Mouse (Mus musculus) right cerebral cortex, adult 18-20 months (tissue): ENCODE measurements around the gene Cryga.

Source experiments
- DNase-seq: peaks from one replicate; pipeline ENCODE4 v3.0.0; 2022; ENCODE audit warnings: mixed read lengths

Gene Cryga

DNA sequence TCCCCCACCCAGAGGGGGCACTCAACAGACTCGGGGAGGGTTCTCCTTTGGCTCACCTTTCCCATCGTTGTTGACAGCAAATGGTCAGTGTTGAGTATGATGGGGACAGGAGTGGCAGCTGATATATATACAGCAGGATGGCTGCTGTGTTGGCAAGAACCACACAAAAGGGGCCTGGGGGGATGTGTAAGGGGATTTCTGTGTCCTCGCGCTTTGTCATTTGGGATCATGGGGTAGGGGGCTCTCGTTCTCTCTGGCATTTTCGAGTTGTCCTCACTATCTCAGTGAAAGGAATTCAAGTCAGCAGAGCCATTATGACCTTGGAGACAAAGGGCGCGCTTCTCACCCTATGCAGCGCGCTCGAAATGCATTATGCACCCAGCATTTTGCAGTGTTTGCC is at the start of gene Cryga:
TSS of gene Cryga (minus strand) at position 101 of the 400 bp plus-strand sequence.
- no peak for DNase-seq

DNA sequence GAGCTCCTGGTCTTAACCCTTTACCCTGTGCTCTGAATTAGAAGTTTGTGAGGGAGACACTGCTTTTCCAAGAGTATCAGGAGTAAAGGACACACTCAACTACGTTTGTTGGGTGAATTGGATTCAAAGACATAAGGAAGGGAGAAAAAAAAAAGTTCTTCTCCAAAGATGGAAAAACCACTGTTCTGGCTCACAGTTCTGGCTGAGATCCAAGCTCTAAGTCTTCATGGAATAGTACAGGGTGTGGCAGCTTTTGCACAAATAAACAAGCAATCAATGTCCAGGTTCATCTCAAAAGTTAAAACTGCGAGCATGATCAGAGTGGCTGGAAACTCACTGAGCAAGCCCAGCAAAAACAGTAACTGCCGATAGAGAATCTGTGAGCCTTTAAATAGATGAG is 44.8 kb upstream of the Cryga start:
- no peak for DNase-seq

DNA sequence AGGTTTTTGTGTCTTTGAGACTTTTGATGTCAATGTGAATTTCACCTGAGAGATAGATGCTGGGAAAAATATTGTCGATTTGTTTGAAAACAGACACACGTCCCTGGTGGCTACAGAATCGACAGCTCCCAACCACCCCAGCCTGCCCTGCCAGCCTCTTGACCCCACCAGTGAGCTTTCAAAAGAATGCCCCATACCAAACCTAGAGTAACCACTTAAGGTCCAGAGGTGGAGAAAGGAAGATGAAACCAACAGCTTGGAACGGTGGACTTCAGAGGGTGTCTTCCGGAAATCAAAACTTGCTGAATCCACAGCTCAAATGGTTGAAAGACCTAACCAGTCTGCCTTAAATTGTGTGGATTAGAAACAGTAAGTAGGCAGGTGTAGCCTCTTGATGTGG is 44.2 kb upstream of the Cryga start:
- no peak for DNase-seq

DNA sequence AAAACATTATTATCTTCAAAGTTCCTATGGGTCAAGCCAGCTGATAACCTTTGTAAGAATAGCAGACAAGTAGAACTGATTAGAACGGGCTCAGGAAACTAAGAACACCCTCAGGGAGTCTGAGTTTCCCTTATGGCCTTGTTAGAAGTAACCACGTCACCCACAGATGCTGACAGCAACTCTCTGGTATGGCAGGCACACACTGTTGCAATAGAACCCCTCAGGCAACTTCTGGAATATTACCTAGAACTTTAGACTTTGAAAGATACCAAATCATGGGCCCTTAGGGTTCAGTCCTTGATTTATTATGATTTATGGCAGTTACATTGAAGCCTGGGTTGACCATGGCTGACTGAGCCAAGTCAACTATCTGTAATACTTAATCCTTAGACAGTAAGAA is 43.4 kb upstream of the Cryga start:
- no peak for DNase-seq

DNA sequence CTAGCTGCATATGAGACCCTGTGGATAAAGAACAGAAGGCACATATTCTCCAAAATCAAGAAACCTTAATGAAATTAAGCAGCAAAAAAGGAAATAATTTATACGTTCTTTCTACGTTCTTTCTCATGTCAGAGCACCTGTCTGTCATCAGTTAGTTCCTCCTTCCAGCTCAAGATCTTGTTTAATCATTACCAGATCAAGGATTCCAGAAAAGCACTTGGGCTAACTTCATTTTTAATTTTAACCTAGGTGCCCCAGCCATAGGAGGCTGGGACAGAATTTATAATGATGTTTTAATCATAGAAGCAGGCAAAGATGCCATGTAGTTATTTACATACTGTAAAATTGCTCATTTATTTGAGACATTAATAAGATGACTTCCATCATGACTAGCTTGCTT is 41.6 kb upstream of the Cryga start:
- DNase-seq: no peak

DNA sequence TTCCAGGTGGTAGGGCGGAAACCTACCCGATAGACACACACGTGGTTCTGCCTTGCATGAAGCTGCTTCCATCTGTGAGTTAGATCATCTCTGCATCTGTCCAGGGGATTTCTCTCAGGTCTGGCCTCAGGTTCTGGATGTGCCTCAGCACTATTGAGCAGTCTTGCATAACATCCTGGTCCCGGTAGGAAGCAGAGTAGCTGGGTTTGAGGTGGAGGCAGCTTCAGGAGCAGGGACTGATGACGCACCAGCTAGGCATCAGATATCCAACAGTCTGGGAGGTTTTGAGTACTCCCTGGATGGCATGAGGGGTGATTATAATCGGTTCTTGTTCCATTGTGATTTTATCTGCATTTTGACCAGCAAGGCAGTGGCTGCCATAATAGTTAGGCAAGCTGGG is 34.4 kb upstream of the Cryga start:
- no peak for DNase-seq

DNA sequence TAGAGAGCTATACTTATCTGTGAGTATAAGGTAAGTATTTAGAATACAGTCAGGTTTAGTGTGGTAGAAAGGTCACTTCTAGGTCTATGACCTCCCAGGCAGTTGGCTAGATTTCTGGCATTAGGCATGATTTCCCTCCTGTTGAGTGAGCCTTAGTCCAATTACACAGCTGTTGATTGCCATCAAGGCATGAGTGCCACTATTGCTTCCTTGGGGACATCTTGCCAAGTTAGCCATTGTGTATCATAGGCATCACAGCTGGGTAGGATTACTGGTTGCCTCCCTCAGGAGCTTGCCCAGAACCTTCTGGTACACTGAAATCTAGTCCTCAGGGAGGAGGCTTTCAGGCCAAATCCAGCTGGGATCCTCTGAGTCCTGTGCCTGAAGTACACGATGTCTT is 29.7 kb upstream of the Cryga start:
- DNase-seq: no peak

DNA sequence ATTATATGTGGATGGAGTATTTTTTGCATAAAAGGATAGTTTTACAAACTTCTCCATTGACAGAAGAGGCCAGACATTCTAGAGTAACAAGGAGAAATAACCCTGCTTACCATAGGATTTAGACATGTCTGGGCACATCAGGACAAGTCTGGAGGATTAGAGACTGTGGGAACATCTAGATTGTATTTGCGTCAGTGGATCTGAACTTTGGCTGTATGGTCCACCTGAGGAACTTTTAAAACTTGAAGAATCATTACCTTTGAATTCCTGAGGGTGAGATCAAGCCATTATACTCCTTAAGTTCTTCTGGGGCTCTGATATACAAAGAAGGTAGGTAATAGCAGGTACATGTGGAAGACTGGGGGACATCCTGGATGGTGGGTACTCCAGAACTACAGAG is 28.5 kb upstream of the Cryga start:
- no peak for DNase-seq

DNA sequence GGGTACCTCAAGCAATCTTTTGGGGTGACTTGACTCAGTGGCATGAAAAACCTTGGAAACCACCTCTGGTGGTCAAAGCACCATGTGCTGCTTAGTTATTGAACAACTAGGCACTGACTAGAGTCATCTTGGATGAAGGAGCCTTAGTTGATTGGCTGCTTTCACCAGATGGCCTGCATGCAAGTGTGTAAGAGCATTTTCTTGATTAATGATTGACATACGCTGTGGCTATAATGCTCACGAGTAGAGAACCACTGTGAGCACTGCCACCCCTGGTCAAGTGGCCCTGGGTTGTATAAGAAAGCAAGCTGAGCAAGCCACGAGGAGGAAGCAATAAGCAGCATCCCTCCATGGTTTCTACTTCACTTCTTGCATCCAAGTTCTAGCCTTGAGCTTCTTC is 27.1 kb upstream of the Cryga start:
- no peak for DNase-seq

DNA sequence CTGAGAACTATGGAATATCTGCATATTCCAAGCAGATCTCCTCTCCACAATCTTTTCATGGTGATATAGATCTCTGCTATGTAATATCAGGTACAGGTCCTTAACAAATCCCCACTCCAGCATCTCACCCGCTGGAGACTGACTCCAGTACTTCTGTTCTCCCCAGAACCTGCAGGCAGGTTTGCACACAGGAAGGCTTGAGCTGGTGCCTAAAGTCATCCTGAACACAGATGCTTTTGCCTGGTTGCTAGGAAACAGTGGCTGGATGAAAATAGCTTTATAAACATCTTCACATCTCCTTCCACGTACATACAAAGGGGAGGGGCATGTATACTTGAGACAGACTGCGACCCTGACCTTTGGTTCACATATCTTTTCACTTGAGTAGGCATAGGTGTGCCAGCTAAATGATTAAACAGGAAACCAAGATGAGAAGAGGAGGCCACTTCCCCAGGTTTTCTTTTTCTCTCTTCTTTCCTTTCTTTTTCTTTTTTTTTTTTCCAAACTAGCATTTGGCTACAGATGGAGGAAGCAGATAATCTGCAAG is 26.5 kb upstream of the Cryga start:
- peak; percentile 10 for DNase-seq

DNA sequence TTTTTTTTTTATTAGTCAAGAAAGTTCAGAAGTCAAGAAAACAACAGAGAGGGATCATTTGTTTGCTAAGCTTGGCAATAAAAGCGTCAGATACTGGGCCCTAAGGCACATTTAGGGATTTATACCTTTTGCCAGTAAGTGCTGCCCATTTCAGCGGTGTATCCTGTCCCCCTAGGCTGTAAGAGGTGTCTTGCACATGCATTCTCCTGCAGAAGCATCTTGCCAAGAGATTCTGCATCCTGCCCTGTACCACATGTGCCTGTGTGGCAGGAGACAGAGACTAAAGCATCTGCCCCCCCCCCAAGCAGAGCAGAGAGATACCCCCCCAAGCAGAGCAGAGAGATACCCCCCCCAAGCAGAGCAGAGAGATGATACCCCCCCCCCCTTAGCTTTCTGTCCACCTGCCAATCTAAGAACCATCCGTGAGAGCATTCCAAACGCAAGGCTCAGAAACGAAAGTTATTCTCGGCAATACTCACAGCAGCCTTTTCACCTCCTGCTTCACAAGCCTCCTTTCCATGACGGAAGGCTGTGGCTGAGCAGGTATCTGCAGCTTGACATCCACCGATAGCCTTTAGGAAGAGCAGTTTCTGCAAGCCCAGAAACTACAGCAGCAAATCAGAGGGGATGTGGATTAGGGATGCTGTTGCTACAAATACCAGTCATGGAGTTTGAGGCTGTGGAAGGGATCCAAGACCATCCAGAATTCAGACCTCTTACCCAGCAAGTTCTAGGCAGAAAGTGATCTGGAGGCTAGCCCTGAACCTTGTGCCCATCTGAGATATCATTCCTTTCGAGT is 19.6 kb upstream of the Cryga start, which contains the start of gene D630023F18Rik:
TSS of gene D630023F18Rik (minus strand) at position 641 of the 799 bp plus-strand sequence.
- DNase-seq: peak; percentile 22

DNA sequence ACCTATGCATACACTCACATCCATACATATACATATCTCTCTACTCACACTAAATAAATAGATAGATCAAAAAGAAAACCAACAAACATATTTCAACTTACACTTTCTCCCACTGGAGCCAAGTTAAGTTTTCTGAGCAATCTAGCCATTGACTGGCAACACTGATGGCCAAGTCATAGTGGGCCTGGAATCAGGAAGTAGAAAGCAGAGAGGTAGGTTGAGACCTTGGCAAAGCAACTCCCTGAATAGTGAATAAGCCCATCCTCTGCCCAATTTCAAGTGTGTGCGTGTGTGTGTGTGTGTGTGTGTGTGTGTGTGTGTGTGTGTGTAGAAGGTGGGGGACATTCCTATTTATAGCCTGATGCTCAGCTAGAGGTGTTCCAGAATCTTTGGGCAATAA is 16.3 kb upstream of the Cryga start, which contains the start of gene Gm28845:
TSS of gene Gm28845 (minus strand) at position 121 of the 400 bp plus-strand sequence.
- no peak for DNase-seq

DNA sequence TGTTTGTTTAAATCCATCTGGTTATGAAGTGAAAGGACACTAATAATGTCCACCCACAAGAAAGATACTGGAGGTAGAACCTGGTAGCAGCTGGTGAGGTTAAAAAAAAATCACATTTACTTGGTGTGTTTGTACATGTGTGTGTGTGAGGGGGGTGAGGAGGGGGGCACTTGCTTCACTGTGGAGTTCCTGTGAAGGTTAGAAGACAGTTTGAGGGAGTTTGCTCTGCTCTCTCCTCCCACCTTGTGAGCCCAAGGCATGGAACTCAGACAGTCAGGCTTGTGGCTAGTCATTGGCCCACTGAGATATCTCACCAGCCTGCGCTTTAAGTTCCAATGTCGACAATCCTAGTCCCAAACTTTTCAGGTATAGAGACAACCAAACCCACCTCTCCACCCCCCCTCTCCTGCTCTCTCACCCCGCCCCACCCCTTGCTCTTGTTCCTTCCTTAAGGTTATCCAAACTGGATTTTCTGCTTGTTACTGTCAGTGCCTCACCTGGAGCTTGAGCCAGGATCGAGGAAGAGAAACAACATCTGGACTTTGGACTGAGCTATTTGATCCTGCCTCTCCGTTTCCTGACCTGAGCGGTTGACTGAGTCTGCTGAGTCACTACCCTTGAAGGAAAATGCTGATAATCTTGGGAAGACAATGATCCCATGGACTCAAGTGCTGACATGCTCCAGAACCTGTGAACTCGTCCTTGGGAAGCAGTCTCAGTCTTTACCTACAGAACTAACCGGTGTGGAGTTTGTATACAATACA is 15.2 kb upstream of the Cryga start:
- DNase-seq: no peak

DNA sequence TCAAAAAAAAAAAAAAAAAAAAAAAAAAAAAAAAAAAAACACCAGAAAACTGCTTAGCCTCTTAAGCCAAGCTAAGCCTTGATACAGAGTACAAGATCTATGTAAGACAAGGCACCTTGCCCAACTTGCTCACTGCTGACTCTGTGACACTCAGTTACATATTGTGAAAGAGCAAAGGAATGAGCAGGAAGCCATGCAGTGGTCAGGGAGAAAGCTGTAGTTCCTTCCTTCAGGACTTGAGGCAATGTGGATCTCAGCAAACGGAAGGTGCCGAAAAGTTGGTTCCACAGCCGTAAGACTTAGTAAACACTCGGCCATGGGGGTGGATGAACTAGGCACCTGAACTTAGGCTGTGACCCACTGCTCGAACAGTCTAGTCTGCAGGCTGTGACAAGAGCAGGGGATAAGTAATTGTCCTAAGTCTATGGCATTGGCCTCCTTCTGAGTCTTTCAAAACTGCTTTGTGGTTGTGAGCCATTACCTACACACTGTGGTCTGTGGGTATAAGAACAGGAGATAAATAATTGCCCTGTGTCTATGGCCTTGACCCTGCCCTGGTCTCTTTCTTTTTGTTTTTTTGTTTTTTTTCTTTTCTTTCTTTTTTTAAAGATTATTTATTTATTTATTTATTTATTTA is 10.5 kb upstream of the Cryga start:
- DNase-seq: no peak

DNA sequence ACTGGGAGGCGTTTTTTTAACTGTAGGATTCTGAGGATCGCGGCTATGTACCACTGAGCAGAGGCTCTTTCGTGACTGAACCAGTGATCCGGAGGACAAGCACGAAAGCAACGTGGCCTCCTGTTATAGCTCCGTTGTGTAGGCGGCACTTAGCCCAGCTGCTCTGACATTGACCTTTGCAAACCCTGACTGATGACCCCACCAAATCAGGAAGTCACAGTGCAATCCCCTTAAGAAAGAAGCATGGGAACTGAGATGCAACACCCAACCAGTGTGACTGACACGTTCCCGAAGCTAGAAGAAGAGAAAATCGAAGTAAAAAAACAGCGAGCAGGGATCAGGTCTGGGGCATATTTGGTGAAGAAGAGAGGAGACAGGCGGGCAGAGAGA is 9.6 kb upstream of the Cryga start:
- DNase-seq: no peak

DNA sequence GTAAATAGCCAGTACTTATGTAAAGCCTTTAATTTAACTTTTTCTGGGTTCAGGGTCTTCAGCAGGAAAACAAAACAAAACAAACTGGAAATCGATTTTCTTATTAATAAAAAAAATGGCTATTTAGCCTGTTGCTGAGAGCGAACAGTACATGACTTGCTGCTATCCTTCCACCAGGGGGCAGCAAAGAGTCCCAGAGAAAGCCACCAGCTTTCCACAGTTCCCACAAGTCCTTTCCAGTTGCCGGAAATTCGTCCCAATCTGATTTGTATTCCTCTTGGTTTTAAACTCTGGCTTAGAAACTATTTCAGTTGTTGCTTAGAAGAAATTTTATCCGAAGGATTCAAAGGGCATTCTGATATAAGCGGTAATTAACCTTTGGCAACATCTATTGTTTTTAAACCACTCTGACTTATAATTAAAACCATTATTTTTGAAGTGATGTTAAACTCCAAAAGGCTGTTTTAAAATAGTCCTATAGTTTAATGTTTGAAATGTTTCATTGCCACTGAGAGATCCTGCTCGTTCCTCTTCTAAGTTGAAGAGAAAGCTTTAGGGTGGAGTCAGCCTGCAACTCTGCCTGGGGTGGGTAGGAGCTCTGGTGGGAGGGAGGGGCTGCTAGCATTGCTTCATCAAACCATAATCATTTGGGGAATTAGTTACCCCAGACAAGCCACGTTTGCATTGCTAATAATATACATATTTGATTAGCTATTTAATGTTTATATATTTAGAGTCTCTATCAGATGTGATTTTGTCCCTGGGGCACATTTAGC is 9.0 kb upstream of the Cryga start:
- peak; percentile 76 for DNase-seq

DNA sequence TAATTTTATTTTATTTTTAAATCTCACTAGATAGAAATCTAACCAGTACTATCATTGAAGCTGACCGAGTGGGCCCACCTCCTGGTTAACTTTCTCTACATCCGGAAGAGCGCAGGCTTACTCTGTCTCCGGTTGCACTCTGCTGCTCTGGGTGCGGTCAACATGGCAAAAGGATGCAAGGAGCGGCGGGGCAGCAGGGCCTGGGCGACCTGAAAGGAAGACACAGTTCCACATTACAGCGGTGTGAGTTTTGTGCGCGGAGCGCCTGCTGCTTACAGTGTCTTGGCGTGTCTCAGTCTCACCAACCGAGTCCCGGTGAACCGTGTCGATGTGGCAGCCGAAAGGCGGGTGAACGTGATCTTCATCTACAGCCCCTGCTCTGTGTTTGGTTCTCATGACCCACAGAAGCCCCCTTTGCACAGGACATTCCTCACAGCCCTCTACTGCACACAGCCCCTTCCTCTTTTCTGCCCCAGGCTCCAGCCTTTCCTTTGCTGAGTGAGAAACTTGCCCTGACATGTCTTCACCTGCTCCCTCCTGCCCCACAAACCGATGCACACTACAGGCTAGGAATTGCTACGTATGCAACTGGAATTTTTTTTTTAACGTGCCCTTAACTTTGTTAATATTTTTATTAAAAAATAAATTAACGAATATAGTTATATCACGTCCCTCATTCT is 6.7 kb upstream of the Cryga start:
- DNase-seq: no peak

DNA sequence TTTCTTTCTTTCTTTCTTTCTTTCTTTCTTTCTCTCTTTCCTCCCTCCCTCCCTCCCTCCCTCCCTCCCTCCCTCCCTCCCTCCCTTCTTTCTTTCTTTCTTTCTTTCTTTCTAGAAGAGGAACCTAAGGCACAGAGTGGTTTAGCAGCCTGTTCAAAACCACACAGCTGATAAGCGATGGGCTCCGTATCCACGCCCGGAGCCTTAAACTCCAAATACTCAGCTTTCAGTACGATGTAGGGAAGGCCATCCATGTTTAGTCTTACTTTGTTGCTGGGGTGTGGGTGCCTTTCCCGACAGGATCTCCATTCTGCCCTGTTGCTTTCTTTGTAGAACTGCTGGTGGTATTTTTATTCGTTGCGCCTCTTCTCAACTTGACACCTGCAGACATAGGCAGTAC is 6.0 kb upstream of the Cryga start:
- DNase-seq: no peak

DNA sequence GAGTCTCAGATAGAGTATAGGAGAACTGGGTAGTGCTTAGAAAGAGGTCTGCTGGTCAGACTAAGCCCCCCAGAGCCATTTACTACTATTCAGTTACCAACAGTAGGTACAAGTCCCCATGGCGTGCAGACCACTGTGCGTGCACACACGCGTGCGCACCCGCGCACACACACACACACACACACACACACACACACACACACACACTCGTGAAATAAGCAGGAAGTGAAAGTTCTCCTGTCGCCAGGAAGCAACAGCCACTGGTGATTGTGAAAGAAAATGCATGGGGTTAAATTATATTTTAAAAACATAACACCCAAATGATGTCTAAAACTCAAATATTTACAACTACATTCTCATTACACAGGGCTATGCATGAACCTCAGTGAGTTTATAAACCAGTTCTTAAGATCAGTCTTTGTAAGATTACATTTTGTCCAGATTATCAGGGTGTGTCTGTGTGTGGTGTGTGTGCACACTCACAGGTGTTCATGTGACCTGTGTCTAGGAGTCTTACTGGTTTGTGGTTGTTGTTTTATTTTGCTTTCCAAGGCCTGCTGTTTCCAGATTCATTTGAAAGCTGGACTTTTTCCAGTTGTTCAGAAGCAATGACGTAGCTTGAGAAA is 4.6 kb upstream of the Cryga start:
- no peak for DNase-seq

DNA sequence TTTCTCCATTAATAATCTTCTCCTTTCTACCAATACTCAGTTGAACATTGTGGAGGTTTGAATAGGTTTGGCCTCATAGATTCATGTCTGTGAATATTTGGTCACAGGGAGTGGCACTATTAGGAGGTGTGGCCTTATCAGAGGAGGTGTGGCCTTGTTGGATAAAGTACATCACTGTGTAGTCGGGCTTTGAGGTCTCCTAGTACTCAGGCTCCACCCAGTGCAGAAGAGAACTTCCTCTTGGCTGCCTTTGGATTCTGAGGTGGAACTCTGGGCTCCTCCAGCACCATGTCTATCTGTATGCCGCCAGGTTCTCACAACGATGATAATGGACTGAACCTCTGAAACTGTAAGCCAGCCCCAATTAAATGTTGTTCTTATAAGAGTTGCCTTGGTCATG is 6.2 kb downstream of the Cryga start:
- no peak for DNase-seq

DNA sequence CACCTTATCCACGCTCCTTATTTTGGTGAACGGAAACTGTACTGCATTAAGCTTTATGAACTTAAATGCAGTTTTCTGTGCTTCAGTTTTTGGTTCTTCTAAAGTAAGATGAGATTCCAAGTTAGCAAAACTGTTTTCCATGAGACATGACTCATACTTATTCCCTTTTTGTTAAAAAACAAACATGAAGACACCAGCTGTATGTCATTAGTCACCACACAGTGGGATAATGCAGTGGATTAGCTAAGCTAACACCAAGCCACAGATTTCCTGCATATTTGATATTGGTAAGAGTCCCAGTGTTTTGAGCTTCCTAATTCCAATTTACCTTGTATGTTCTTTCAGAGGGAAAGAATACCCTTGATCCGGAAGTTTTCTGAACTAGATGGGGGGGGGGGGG is 11.6 kb downstream of the Cryga start:
- no peak for DNase-seq

DNA sequence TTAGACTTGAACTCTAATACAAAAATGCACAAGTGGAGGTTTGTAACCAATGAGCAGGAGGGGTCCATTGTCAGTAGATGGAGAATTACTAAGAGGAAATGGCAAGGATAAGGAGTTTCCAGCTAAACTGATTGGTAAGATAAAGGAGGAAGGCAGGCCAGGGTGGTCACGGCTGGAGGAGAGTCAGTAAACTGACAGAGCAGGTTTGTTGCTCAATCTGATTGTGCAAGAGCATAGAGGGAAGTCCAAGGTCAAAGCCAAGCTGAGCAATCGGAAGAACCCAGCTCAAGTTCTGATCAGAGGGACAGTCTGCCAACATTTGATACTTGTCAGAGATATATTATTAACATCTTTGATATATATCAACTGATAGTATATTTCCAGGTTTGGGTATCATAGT is 12.8 kb downstream of the Cryga start:
- DNase-seq: no peak
